Mouse (Mus musculus) embryonic fibroblast, embryonic 13.5 days (primary cell): Measurements from ENCODE around the gene A430033K04Rik.

ENCODE experiments used
- CTCF ChIP-seq: IDR thresholded peaks from 2 replicates; pipeline ENCODE4 v1.5.1; 2011; ENCODE audit warnings: mild to moderate bottlenecking, control low read depth, low read length, moderate library complexity, borderline replicate concordance; ENCODE audit not compliant: insufficient read depth
- POLR2A ChIP-seq: IDR thresholded peaks from 2 replicates; pipeline ENCODE4 v1.6.1; 2011; ENCODE audit warnings: low read depth, mild to moderate bottlenecking, control low read depth, low read length, moderate library complexity

DNA sequence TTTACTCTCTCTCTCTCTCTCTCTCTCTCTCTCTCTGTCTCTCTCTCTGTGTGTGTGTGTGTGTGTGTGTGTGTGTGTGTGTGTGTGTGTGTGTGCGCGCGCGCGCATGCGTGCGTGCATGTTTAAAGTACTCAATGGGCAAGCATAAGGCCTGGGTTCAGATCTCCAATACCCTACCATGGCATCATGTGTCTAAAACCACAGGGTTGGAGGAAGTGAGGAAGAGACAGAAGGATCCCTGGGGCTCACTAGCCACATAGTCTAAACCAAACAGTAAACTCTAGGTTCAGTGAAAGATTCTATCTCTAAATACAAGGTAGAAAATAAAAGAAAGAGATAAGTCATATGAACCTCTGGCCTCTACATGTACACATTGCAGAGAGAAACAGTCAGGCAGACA lies 61.2 kb downstream of the A430033K04Rik start:
- TF ChIP-seq CTCF: no peak
- no peak for TF ChIP-seq POLR2A
